Mouse (Mus musculus) forebrain, embryonic 15.5 days (tissue): ENCODE data around the gene Rpl38. TPM values are rescaled to one million over a fixed set of nuclear protein-coding genes. Genes with fewer than 3 reads are reported as not detected.
"Not testable (repeated sequence)": the region's sequence is repeated elsewhere in the genome, so short reads cannot be mapped to it uniquely, and the experiment has no call there.

Experiments used
- ATAC-seq: fragments of 200-750 bp; cut with Nextera tagmentation; replicated peaks from 2 replicates; pipeline ENCODE4 v1.8.0; 2017; ENCODE audit warnings: mild to moderate bottlenecking, moderate TSS enrichment, moderate library complexity
- H3K27ac ChIP-seq: fragments of 300-500 bp; sonication (generic); replicated peaks from 2 replicates; pipeline ENCODE4 v1.5.1; 2015; ENCODE audit warnings: mild to moderate bottlenecking, inconsistent platforms
- H3K27me3 ChIP-seq: fragments of 300-500 bp; sonication (generic); 2 replicates; pipeline ENCODE4 v1.6.1; 2015; ENCODE audit warnings: inconsistent platforms
- H3K36me3 ChIP-seq: fragments of 300-500 bp; sonication (generic); 2 replicates; pipeline ENCODE4 v1.6.1; 2015; ENCODE audit warnings: mild to moderate bottlenecking, inconsistent platforms
- H3K4me1 ChIP-seq: fragments of 300-500 bp; sonication (generic); 2 replicates; pipeline ENCODE4 v1.6.1; 2015; ENCODE audit warnings: inconsistent platforms
- H3K4me2 ChIP-seq: fragments of 300-500 bp; sonication (generic); replicated peaks from 2 replicates; pipeline ENCODE4 v1.6.1; 2015; ENCODE audit warnings: mild to moderate bottlenecking, inconsistent platforms
- H3K4me3 ChIP-seq: fragments of 300-500 bp; sonication (generic); 2 replicates; pipeline ENCODE4 v1.5.1; 2015; ENCODE audit warnings: mild to moderate bottlenecking, inconsistent platforms
- H3K9ac ChIP-seq: fragments of 300-500 bp; sonication (generic); replicated peaks from 2 replicates; pipeline ENCODE4 v1.6.1; 2015; ENCODE audit warnings: mild to moderate bottlenecking, inconsistent platforms
- H3K9me3 ChIP-seq: fragments of 300-500 bp; sonication (generic); 2 replicates; pipeline ENCODE4 v1.6.1; 2016; ENCODE audit warnings: inconsistent platforms
- WGBS: fragments of 180-500 bp; shearing (Covaris S2); methylation state at CpG from one replicate; pipeline ENCODE4 v1.1.7; 2015; ENCODE audit warnings: mixed read lengths; 5-methylcytosine and 5-hydroxymethylcytosine counted together
- polyA plus RNA-seq: library from polyadenylated mRNA; unstranded; fragments of >200 nt; fragmentation: Nextera tagmentation; extraction: Ambion mirVana; gene quantifications from 2 replicates; pipeline ENCODE4 v1.2.1, GENCODE M21; 2015

Rpl38 gene
- polyA plus RNA-seq, 1 experiment from 2014 or later, result 787 TPM

- Histone ChIP-seq H3K4me2 (no peak overlapping the region), H3K36me3 (peaks cover 37% of the 10 kb centered on the region), H3K27me3 (no peaks in the 10 kb centered on the region), H3K27ac (no peak overlapping the region), H3K9me3 (no peaks in the 10 kb centered on the region), H3K9ac (no peak overlapping the region), H3K4me3 (no peak overlapping the region), H3K4me1 (peaks cover 40% of the 10 kb centered on the region)
- ATAC-seq, result no peak
- 81% methylated on average over 2 of the region's 2 CpGs for WGBS
Measured at GRCm38 (mm10) chr11:114673719-114674050, 5.4 kb downstream of the Rpl38 start.

- H3K27ac ChIP-seq, result no peak overlapping the region
- no peak overlapping the region for H3K9ac ChIP-seq
- H3K9me3 ChIP-seq, result no peaks in the 10 kb centered on the region
- H3K36me3 ChIP-seq, result peaks cover 37% of the 10 kb centered on the region
- ATAC-seq, result no peak
- H3K27me3 ChIP-seq, result no peaks in the 10 kb centered on the region
- no peak overlapping the region for H3K4me2 ChIP-seq
- no peak overlapping the region for H3K4me3 ChIP-seq
- H3K4me1 ChIP-seq, result peaks cover 40% of the 10 kb centered on the region
- 52% methylated on average over 8 of the region's 8 CpGs for WGBS
Measured at GRCm38 (mm10) chr11:114674180-114674579, 5.9 kb downstream of the Rpl38 start.

GRCm38 (mm10) chr11:114674796-114675195, 6.5 kb downstream of the Rpl38 start:
- not testable (repeated sequence) for H3K9me3 ChIP-seq, ATAC-seq, H3K27me3 ChIP-seq, H3K27ac ChIP-seq, H3K9ac ChIP-seq
- H3K4me2 ChIP-seq, result peak overlapping the region; percentile 82
- H3K4me1 ChIP-seq, result peaks cover 37% of the 10 kb centered on the region
- WGBS, result 79% methylated on average over 2 of the region's 3 CpGs
- peak overlapping the region; percentile 58 for H3K4me3 ChIP-seq
- H3K36me3 ChIP-seq, result peaks cover 37% of the 10 kb centered on the region

GRCm38 (mm10) chr11:114675341-114675825, 7.1 kb downstream of the Rpl38 start, which contains the start of gene Ttyh2:
TSS of gene Ttyh2 (plus strand) at chr11:114675431.
- Histone ChIP-seq H3K27ac (peak within 1 kb of the TSS; percentile 32), H3K36me3 (peaks cover 34% of the 10 kb centered on the region), H3K4me3 (peak within 1 kb of the TSS; percentile 58), H3K4me2 (peak within 1 kb of the TSS; percentile 82), H3K27me3 (no peaks in the 10 kb centered on the region), H3K9ac (peak within 1 kb of the TSS; percentile 59), H3K4me1 (peaks cover 34% of the 10 kb centered on the region), H3K9me3 (no peaks in the 10 kb centered on the region)
- ATAC-seq, result peak; percentile 71
- WGBS, result 0% methylated on average over 40 of the region's 40 CpGs

- Histone ChIP-seq H3K27ac (peak overlapping the region; percentile 32), H3K9me3 (no peaks in the 10 kb centered on the region), H3K4me1 (peaks cover 30% of the 10 kb centered on the region), H3K4me3 (peak overlapping the region; percentile 58), H3K4me2 (peak overlapping the region; percentile 82), H3K27me3 (no peaks in the 10 kb centered on the region), H3K36me3 (peaks cover 29% of the 10 kb centered on the region), H3K9ac (peak overlapping the region; percentile 59)
- WGBS, result 2% methylated on average over 27 of the region's 27 CpGs
- ATAC-seq, result peak; percentile 10; the same call in 1 of the 2 replicates
Measured at GRCm38 (mm10) chr11:114675826-114676401, 7.6 kb downstream of the Rpl38 start.

- ATAC-seq, result no peak
- peaks cover 30% of the 10 kb centered on the region for H3K4me1 ChIP-seq
- WGBS, result 8% methylated on average over 14 of the region's 14 CpGs
Measured at GRCm38 (mm10) chr11:114676431-114676830, 8.1 kb downstream of the Rpl38 start.

GRCm38 (mm10) chr11:114676896-114677530, 8.7 kb downstream of the Rpl38 start:
- peak overlapping the region; percentile 82 for H3K4me2 ChIP-seq
- peak overlapping the region; percentile 58 for H3K4me3 ChIP-seq
- H3K4me1 ChIP-seq, result peaks cover 30% of the 10 kb centered on the region
- H3K27me3 ChIP-seq, result no peaks in the 10 kb centered on the region
- peak overlapping the region; percentile 59; the same call in 1 of the 2 replicates for H3K9ac ChIP-seq
- no peak overlapping the region for H3K27ac ChIP-seq
- no peak for ATAC-seq
- peaks cover 18% of the 10 kb centered on the region for H3K36me3 ChIP-seq
- H3K9me3 ChIP-seq, result no peaks in the 10 kb centered on the region
- WGBS, result 45% methylated on average over 9 of the region's 9 CpGs

More at GRCm38 (mm10) chr11:114676431-114676830, 8.1 kb downstream of the Rpl38 start:
- Histone ChIP-seq H3K9me3 (no peaks in the 10 kb centered on the region), H3K9ac (peak overlapping the region; percentile 59), H3K4me3 (peak overlapping the region; percentile 58), H3K27me3 (no peaks in the 10 kb centered on the region), H3K36me3 (peaks cover 24% of the 10 kb centered on the region), H3K4me2 (peak overlapping the region; percentile 82), H3K27ac (0 out of 2 replicates have a peak overlapping the region, but pooled peaks have one; percentile 4)

GRCm38 (mm10) chr11:114679582-114679981, 11.3 kb downstream of the Rpl38 start:
- no peak overlapping the region for H3K27ac ChIP-seq
- no peak overlapping the region for H3K4me2 ChIP-seq
- H3K4me1 ChIP-seq, result peaks cover 30% of the 10 kb centered on the region
- H3K4me3 ChIP-seq, result no peak overlapping the region
- ATAC-seq, result no peak
- no peaks in the 10 kb centered on the region for H3K27me3 ChIP-seq
- no peaks in the 10 kb centered on the region for H3K9me3 ChIP-seq
- H3K9ac ChIP-seq, result no peak overlapping the region
- no peaks in the 10 kb centered on the region for H3K36me3 ChIP-seq
- WGBS, result 73% methylated on average over 8 of the region's 8 CpGs

GRCm38 (mm10) chr11:114680291-114680690, 12.0 kb downstream of the Rpl38 start:
- Histone ChIP-seq H3K27ac (no peak overlapping the region), H3K27me3 (no peaks in the 10 kb centered on the region), H3K4me2 (no peak overlapping the region), H3K9ac (no peak overlapping the region), H3K9me3 (no peaks in the 10 kb centered on the region), H3K4me1 (peaks cover 32% of the 10 kb centered on the region), H3K4me3 (no peak overlapping the region), H3K36me3 (no peaks in the 10 kb centered on the region)
- 70% methylated on average over 10 of the region's 10 CpGs for WGBS
- no peak for ATAC-seq

GRCm38 (mm10) chr11:114681054-114681453, 12.7 kb downstream of the Rpl38 start:
- Histone ChIP-seq H3K4me1 (peaks cover 29% of the 10 kb centered on the region), H3K9ac (no peak overlapping the region), H3K27ac (no peak overlapping the region), H3K27me3 (no peaks in the 10 kb centered on the region), H3K4me3 (no peak overlapping the region), H3K36me3 (no peaks in the 10 kb centered on the region), H3K4me2 (no peak overlapping the region), H3K9me3 (no peaks in the 10 kb centered on the region)
- 69% methylated on average over 5 of the region's 5 CpGs for WGBS
- no peak for ATAC-seq

GRCm38 (mm10) chr11:114682321-114682900, 14.1 kb downstream of the Rpl38 start:
- no peak overlapping the region for H3K9ac ChIP-seq
- H3K9me3 ChIP-seq, result no peaks in the 10 kb centered on the region
- H3K4me3 ChIP-seq, result no peak overlapping the region
- no peak for ATAC-seq
- no peak overlapping the region for H3K4me2 ChIP-seq
- WGBS, result 96% methylated on average over 13 of the region's 13 CpGs
- H3K27ac ChIP-seq, result no peak overlapping the region
- no peaks in the 10 kb centered on the region for H3K27me3 ChIP-seq
- H3K4me1 ChIP-seq, result peaks cover 18% of the 10 kb centered on the region
- no peaks in the 10 kb centered on the region for H3K36me3 ChIP-seq

- H3K9me3 ChIP-seq, result no peaks in the 10 kb centered on the region
- peaks cover 18% of the 10 kb centered on the region for H3K4me1 ChIP-seq
- H3K4me3 ChIP-seq, result no peak overlapping the region
- H3K36me3 ChIP-seq, result no peaks in the 10 kb centered on the region
- no peak overlapping the region for H3K9ac ChIP-seq
- no peak for ATAC-seq
- 86% methylated on average over 10 of the region's 10 CpGs for WGBS
- H3K27ac ChIP-seq, result no peak overlapping the region
- H3K4me2 ChIP-seq, result no peak overlapping the region
- no peaks in the 10 kb centered on the region for H3K27me3 ChIP-seq
Measured at GRCm38 (mm10) chr11:114683029-114683721, 14.9 kb downstream of the Rpl38 start.
